Mouse (Mus musculus) lung, postnatal 0 days (tissue): ENCODE data around the gene Mrps10. TPM values are rescaled to one million over a fixed set of nuclear protein-coding genes. Genes with fewer than 3 reads are reported as not detected.

Experiments used
- ATAC-seq: fragments of 200-750 bp; cut with Nextera tagmentation; 2 replicates; pipeline ENCODE4 v1.8.0; 2017; ENCODE audit warnings: moderate library complexity
- DNase-seq: peaks from one replicate; pipeline ENCODE4 v3.0.0-alpha.2; 2016; ENCODE audit warnings: low spot score
- H3K27ac ChIP-seq: fragments of 300-500 bp; sonication (generic); 2 replicates; pipeline ENCODE4 v1.5.1; 2014; ENCODE audit warnings: antibody characterized with exemption, mild to moderate bottlenecking, low read length, mixed read lengths
- H3K27me3 ChIP-seq: fragments of 300-500 bp; sonication (generic); replicated peaks from 2 replicates; pipeline ENCODE4 v1.6.1; 2014; ENCODE audit warnings: low read length, mixed read lengths; ENCODE audit not compliant: insufficient read depth
- H3K36me3 ChIP-seq: fragments of 300-500 bp; sonication (generic); 2 replicates; pipeline ENCODE4 v1.6.1; 2014; ENCODE audit warnings: low read length, mixed read lengths; ENCODE audit not compliant: insufficient read depth
- H3K4me1 ChIP-seq: fragments of 300-500 bp; sonication (generic); 2 replicates; pipeline ENCODE4 v1.6.1; 2014; ENCODE audit warnings: antibody characterized with exemption, low read depth, low read length, mixed read lengths; ENCODE audit not compliant: insufficient read depth
- H3K4me2 ChIP-seq: fragments of 300-500 bp; sonication (generic); replicated peaks from 2 replicates; pipeline ENCODE4 v1.6.1; 2014; ENCODE audit warnings: low read depth, mild to moderate bottlenecking, low read length, moderate library complexity, mixed read lengths
- H3K4me3 ChIP-seq: fragments of 300-500 bp; sonication (generic); 2 replicates; pipeline ENCODE4 v1.5.1; 2014; ENCODE audit warnings: low read depth, low read length
- H3K9ac ChIP-seq: fragments of 300-500 bp; sonication (generic); replicated peaks from 2 replicates; pipeline ENCODE4 v1.6.1; 2014; ENCODE audit warnings: low read depth, mild to moderate bottlenecking
- H3K9me3 ChIP-seq: fragments of 300-500 bp; sonication (generic); 2 replicates; pipeline ENCODE4 v1.6.1; 2016; ENCODE audit warnings: low read length, mixed read lengths
- CTCF ChIP-seq: IDR thresholded peaks from 2 replicates; pipeline ENCODE4 v1.5.1; 2016; ENCODE audit warnings: antibody characterized with exemption, mild to moderate bottlenecking
- EP300 ChIP-seq: IDR thresholded peaks from 2 replicates; pipeline ENCODE4 v1.6.1; 2016; ENCODE audit warnings: antibody characterized with exemption, mild to moderate bottlenecking, control low read depth
- WGBS: fragments of 180-500 bp; shearing (Covaris S2); extraction: QIAGEN DNeasy Blood & Tissue Kit; methylation state at CpG from one replicate; pipeline ENCODE4 v1.1.7; 2014; 5-methylcytosine and 5-hydroxymethylcytosine counted together
- polyA plus RNA-seq: library from polyadenylated mRNA; unstranded; fragments of >200 nt; fragmentation: Nextera tagmentation; extraction: Ambion mirVana; gene quantifications from 2 replicates; pipeline ENCODE4 v1.2.1, GENCODE M21; 2015

The Mrps10 gene
- polyA plus RNA-seq: 43.2 and 47.5 TPM in 2 replicates

DNA sequence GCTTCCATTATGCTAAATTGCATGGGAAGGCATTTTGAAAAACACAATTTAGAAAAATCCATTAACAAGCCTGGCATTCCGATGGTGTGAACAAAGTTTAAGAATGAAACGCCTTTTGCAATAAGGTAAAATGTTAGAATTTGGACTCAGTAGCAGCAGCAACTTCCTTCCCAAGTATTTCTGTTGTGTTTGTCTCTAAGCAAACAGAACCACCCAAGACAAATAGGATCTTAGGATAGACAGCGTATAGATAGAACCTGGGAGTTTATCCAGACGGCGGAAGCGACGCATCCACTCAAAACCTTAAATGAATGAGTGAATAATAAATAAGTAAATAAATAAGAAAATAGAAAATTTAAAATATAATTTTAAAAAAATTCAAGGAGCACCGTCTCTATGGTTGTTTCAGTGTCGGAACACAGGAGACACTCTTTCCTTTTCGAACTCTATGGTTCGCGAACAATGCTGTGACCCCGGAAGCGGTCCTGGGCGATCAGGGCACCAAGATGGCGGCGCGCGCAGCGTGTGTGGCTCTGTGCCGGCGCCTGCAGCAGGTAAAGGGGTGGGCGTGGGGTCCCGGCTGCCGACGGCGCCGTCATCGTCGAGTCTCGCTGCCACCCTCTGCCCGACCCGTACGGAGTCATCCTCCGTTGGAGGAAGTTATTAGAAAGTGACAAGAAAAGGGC, at the start of gene Mrps10:
Mrps10 (plus strand) TSS at position 487 of the 686 bp plus-strand sequence.
- peak within 1 kb of the TSS; percentile 85 for H3K4me2 ChIP-seq
- ATAC-seq: peak; percentile 93
- 4% methylated on average over 35 of the region's 35 CpGs for WGBS

DNA sequence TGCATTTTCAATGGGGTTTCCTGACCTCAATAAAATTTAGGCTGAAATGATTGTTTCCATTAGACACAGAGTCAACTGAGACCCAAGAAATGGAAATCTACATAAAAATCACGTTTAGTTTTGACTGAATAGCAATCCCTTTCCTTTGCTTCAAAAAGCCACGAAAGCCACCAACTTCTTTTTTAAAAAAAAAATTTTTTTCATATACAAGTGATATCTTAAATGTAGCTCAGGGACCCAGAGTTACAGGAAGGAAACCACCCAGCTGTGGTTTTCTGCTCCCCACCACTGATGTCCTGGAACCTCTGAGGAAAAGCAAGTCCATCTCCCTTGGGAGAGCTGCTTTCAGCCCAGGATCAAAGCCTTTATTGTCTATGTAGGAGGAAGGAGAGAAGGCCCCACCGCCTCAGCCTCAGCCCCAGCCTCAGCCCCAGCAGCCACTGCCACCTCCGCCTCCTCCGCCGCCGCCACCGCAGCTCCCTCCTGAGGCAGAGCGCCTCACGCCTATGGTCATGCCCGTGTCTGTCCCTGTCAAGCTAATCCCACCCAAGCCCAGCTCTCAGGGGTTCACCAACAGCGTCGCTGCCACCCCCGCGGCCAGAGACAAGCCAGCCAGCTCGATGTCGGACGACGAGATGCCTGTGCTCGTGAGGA, 49.6 kb upstream of the Mrps10 start:
- 80% methylated on average over 20 of the region's 20 CpGs for WGBS
- Histone ChIP-seq H3K9me3 (no peaks in the 10 kb centered on the region), H3K4me3 (no peak overlapping the region), H3K4me2 (no peak overlapping the region), H3K27ac (no peak overlapping the region), H3K9ac (no peak overlapping the region), H3K4me1 (no peaks in the 10 kb centered on the region), H3K27me3 (no peaks in the 10 kb centered on the region), H3K36me3 (0 out of 2 replicates have a peak, but pooled peaks cover 19% of the 10 kb centered on the region)
- no peak for DNase-seq
- TF ChIP-seq CTCF (no peak), EP300 (no peak)
- no peak for ATAC-seq

More for the DNA sequence above, at the start of gene Mrps10:
- TF ChIP-seq EP300: no peak
- TF ChIP-seq CTCF: peak; percentile 23
- Histone ChIP-seq H3K9ac (peak within 1 kb of the TSS; percentile 37), H3K36me3 (peaks cover 9% of the 10 kb centered on the region; the same call in 1 of the 2 replicates), H3K27ac (no peak within 1 kb of the TSS; the same call in 1 of the 2 replicates), H3K4me3 (peak within 1 kb of the TSS; percentile 64), H3K27me3 (no peaks in the 10 kb centered on the region), H3K4me1 (peaks cover 7% of the 10 kb centered on the region; the same call in 1 of the 2 replicates), H3K9me3 (no peaks in the 10 kb centered on the region)
- peak; percentile 94 for DNase-seq

- Histone ChIP-seq H3K27me3 (no peaks in the 10 kb centered on the region), H3K4me3 (no peak overlapping the region), H3K9ac (no peak overlapping the region), H3K4me2 (no peak overlapping the region), H3K4me1 (no peaks in the 10 kb centered on the region), H3K27ac (no peak overlapping the region), H3K36me3 (0 out of 2 replicates have a peak, but pooled peaks cover 13% of the 10 kb centered on the region), H3K9me3 (no peaks in the 10 kb centered on the region)
- no peak for DNase-seq
- TF ChIP-seq CTCF (no peak), EP300 (no peak)
- no peak for ATAC-seq
- WGBS: 91% methylated on average over 12 of the region's 12 CpGs
Measured at GRCm38 (mm10) chr17:47319761-47320160, 48.9 kb upstream of the Mrps10 start.

DNA sequence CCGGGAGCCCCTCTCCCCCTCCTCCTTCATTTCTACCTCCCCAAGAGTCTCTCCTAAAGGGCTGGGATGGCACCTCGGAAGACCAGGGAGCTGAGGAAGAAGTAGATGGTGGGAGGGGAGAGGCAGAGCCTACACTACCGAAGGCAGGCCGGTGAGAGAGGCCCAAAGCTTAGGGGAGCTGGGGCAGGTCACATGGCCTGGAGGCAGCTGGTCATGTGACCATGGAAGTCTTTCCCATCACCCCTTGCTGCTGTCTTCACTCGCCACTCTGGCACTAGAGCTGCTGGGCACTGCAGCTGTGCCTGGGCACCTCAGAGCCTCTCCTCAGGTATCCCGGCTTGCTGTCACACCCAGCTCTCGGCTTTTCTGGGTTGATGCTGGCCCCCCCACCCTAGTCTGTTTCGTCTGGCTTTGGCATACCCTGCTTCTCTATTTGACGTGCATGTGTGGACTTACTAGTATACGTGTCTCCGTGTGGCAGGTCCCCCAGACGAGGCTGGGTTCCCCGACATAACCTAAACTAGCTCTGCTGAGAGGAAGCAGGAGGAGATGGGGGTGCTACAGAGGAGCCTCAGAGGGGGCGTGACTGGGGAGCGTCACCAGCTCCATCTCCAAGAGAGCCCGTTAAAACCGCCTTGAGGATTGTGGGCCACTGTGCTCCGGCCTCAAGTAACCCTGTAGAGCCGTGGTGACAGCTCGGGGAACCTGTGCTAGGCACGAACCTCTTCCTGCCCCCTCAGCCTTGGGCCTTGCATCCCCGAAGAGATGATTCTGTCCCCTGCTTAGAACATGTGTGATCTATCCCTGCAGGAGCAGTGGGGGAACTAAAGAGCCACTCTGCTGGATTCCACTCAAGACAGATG, 46.3 kb upstream of the Mrps10 start:
- ATAC-seq: no peak
- no peak for TF ChIP-seq CTCF
- no peak for TF ChIP-seq EP300
- Histone ChIP-seq H3K4me2 (no peak overlapping the region), H3K27ac (no peak overlapping the region), H3K4me1 (no peaks in the 10 kb centered on the region), H3K9me3 (no peaks in the 10 kb centered on the region), H3K27me3 (no peaks in the 10 kb centered on the region), H3K4me3 (no peak overlapping the region), H3K9ac (no peak overlapping the region; the same call in 1 of the 2 replicates), H3K36me3 (0 out of 2 replicates have a peak, but pooled peaks cover 10% of the 10 kb centered on the region)
- no peak for DNase-seq
- WGBS: 83% methylated on average over 21 of the region's 22 CpGs

- H3K4me3 ChIP-seq: no peak overlapping the region
- H3K4me1 ChIP-seq: no peaks in the 10 kb centered on the region
- ATAC-seq (no peak), DNase-seq (no peak)
- TF ChIP-seq CTCF (no peak), EP300 (no peak)
- WGBS: 82% methylated on average over 6 of the region's 6 CpGs
- no peak overlapping the region for H3K27ac ChIP-seq
- no peaks in the 10 kb centered on the region for H3K27me3 ChIP-seq
- H3K36me3 ChIP-seq: 0 out of 2 replicates have a peak, but pooled peaks cover 10% of the 10 kb centered on the region
- no peaks in the 10 kb centered on the region for H3K9me3 ChIP-seq
- no peak overlapping the region for H3K4me2 ChIP-seq
- no peak overlapping the region for H3K9ac ChIP-seq
Measured at GRCm38 (mm10) chr17:47322991-47323295, 45.7 kb upstream of the Mrps10 start.

DNA sequence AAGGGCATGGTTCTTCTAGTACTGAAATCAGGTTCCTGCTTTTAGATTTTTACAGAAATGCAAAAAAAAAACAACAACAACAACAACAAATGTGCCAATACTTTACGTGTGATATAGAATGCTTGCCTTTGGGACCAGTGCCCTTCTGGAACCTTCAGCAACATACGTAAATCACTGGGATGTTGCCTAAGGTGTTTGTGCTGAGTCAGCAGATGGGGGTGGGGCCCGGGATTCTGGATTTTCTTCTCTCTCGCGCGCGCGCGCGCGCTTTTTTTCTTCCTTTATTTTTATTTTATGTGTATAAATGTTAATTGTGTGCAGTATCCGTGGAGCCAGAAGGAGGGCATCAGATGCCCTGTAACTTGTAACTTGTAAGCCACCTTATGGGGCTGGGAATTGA, 41.1 kb upstream of the Mrps10 start:
- 91% methylated on average over 12 of the region's 12 CpGs for WGBS
- H3K27me3 ChIP-seq: no peaks in the 10 kb centered on the region
- H3K9me3 ChIP-seq: no peaks in the 10 kb centered on the region
- no peaks in the 10 kb centered on the region for H3K4me1 ChIP-seq
- H3K36me3 ChIP-seq: 0 out of 2 replicates have a peak, but pooled peaks cover 10% of the 10 kb centered on the region
- ATAC-seq (no peak), DNase-seq (no peak)
- H3K4me3 ChIP-seq: no peak overlapping the region
- no peak for TF ChIP-seq EP300
- no peak for TF ChIP-seq CTCF
- no peak overlapping the region for H3K27ac ChIP-seq
- H3K9ac ChIP-seq: no peak overlapping the region
- no peak overlapping the region for H3K4me2 ChIP-seq
